Mouse (Mus musculus) lung, postnatal 0 days (tissue): ENCODE measurements around the gene Nav3.

Source experiments
- CTCF ChIP-seq: IDR thresholded peaks from 2 replicates; pipeline ENCODE4 v1.5.1; 2016; ENCODE audit warnings: antibody characterized with exemption, mild to moderate bottlenecking
- EP300 ChIP-seq: IDR thresholded peaks from 2 replicates; pipeline ENCODE4 v1.6.1; 2016; ENCODE audit warnings: antibody characterized with exemption, mild to moderate bottlenecking, control low read depth

GRCm38 (mm10) chr10:109651516-109651915 is 804.5 kb downstream of the Nav3 start:
- no peak for TF ChIP-seq CTCF
- TF ChIP-seq EP300: no peak
